Mouse (Mus musculus): Measurements from ENCODE around the gene Acer1. TPM values are rescaled to one million over a fixed set of nuclear protein-coding genes. Genes with fewer than 3 reads are reported as not detected.

Acer1 gene
- polyA plus RNA-seq, 1 experiment from 2014 or later: 0.16 TPM

- Histone ChIP-seq H3K27me3 (ENCODE audit: control insufficient read depth, insufficient read depth, low read length) (no peaks in the 10 kb centered on the region), H3K4me1 (ENCODE audit: control insufficient read depth in 2 of 2, insufficient read depth in 2 of 2, low read length in 2 of 2) (peaks cover 6% of the 10 kb centered on the region in 2 experiments; a peak in 3 of 4 replicates), H3K27ac (replicated peaks in 1 of 2; ENCODE audit: control insufficient read depth in 1 of 2, insufficient read depth in 1 of 2, low read depth in 2 of 2, low read length in 2 of 2) (no peak overlapping the region), H3K4me3 (ENCODE audit: control insufficient read depth in 1 of 2, insufficient read depth in 1 of 2, low read depth in 1 of 2, low read length in 2 of 2) (no peak overlapping the region), H3K4me2 (ENCODE audit: low read length) (no peak overlapping the region), H3K9me3 (ENCODE audit: control insufficient read depth, low read length) (no peaks in the 10 kb centered on the region), H3K9ac (ENCODE audit: low read length) (no peak overlapping the region), H3K36me3 (ENCODE audit: control insufficient read depth, insufficient read depth, low read length) (peaks cover 18% of the 10 kb centered on the region)
- ATAC-seq (ENCODE audit: insufficient number of reproducible peaks, insufficient read depth, low FRiP score, low read depth): no peak
- 79% methylated on average over 7 of the region's 7 CpGs for WGBS
Observed at GRCm38 (mm10) chr17:56988441-56988840, 6.5 kb upstream of the Acer1 start.

DNA sequence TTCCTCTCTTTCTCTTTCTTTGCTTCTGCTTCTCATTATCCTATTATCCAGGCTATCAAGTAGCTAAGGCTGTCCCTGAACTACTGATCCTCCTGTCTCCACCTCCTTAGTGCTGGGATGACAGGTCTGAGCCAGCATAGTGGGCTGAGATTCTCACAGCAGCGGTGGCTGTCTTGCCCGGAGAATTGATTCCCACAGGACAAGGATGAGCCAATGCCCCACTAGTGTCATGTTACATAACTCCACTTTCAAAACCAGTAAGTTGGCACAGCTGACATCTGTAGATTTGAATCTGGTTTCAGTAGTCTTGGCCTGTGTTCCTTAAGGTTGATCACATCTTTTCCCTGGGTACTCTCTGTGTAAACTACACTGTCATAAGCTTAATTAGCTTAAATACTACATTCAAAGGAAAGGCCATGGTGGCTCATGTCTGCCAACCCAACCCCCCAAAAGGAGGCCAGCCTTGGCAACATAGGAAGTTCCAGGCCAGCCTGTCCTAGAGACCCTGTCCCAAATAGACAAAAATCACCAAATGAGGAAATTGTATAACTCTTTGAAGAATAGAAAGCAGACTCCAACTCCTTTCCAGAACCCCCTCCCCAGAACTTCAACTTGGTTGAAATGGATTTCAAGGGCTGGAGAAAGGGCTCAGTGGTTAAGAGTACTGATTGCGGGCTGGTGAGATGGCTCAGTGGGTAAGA is 4.3 kb upstream of the Acer1 start:
- no peaks in the 10 kb centered on the region for H3K9me3 ChIP-seq (ENCODE audit: control insufficient read depth, low read length)
- H3K4me3 ChIP-seq (ENCODE audit: control insufficient read depth in 1 of 2, insufficient read depth in 1 of 2, low read depth in 1 of 2, low read length in 2 of 2): no peak overlapping the region
- no peaks in the 10 kb centered on the region for H3K36me3 ChIP-seq (ENCODE audit: control insufficient read depth, insufficient read depth, low read length)
- H3K9ac ChIP-seq (ENCODE audit: low read length): no peak overlapping the region
- H3K27ac ChIP-seq (replicated peaks in 1 of 2; ENCODE audit: control insufficient read depth in 1 of 2, insufficient read depth in 1 of 2, low read depth in 2 of 2, low read length in 2 of 2): no peak overlapping the region
- ATAC-seq (ENCODE audit: insufficient number of reproducible peaks, insufficient read depth, low FRiP score, low read depth): no peak
- no peak overlapping the region for H3K4me2 ChIP-seq (ENCODE audit: low read length)
- H3K27me3 ChIP-seq (ENCODE audit: control insufficient read depth, insufficient read depth, low read length): no peaks in the 10 kb centered on the region
- 83% methylated on average over 3 of the region's 3 CpGs for WGBS
- H3K4me1 ChIP-seq (ENCODE audit: control insufficient read depth in 2 of 2, insufficient read depth in 2 of 2, low read length in 2 of 2): peaks cover 6% of the 10 kb centered on the region in 2 experiments; a peak in 3 of 4 replicates

DNA sequence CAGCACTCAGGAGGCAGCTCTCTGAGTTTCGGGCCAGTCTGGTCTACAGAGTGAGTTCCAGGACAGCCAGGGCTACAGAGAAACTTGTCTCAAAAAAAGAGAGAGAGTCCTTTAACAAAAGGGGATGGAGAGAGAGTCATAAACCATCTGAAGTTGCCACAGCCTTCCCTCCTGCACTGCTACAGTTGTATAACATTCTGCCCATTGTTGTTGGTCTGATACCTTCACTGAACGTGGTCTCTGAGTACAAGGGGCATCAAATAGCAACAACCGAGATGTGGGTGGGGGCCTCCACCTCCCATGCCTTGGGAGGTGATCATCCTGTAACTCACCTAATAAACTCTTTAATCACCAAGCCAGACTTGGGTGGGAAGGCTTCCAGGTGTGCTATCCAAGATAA is 3.7 kb upstream of the Acer1 start:
- Histone ChIP-seq H3K4me2 (ENCODE audit: low read length) (no peak overlapping the region), H3K36me3 (ENCODE audit: control insufficient read depth, insufficient read depth, low read length) (no peaks in the 10 kb centered on the region), H3K27ac (replicated peaks in 1 of 2; ENCODE audit: control insufficient read depth in 1 of 2, insufficient read depth in 1 of 2, low read depth in 2 of 2, low read length in 2 of 2) (no peak overlapping the region), H3K27me3 (ENCODE audit: control insufficient read depth, insufficient read depth, low read length) (no peaks in the 10 kb centered on the region), H3K9ac (ENCODE audit: low read length) (no peak overlapping the region), H3K9me3 (ENCODE audit: control insufficient read depth, low read length) (no peaks in the 10 kb centered on the region), H3K4me3 (ENCODE audit: control insufficient read depth in 1 of 2, insufficient read depth in 1 of 2, low read depth in 1 of 2, low read length in 2 of 2) (no peak overlapping the region), H3K4me1 (ENCODE audit: control insufficient read depth in 2 of 2, insufficient read depth in 2 of 2, low read length in 2 of 2) (peaks cover 0 to under 1% of the 10 kb centered on the region in 2 experiments; a peak in 1 of 4 replicates)
- ATAC-seq (ENCODE audit: insufficient number of reproducible peaks, insufficient read depth, low FRiP score, low read depth): no peak
- WGBS: 73% methylated on average over 3 of the region's 3 CpGs

DNA sequence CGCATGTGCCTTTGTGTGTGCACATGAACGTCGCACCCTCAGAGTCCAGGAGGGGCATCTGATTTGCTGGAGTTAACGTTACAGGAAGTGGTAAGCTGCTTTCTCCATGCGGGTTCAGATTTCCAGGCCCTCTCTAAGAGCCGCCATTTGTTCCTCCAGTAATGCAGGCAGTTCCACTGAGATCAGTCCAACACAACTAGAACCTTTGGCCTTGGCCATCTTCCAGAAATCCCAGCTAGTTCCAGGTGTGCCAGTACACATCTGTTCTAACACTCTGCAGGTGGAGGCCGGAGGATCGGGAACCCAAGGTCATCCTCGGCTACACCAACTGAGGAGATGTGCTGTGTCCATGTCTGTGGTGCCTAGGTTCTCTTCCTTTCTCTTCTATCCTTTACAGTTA is 3.0 kb upstream of the Acer1 start:
- H3K4me3 ChIP-seq (ENCODE audit: control insufficient read depth in 1 of 2, insufficient read depth in 1 of 2, low read depth in 1 of 2, low read length in 2 of 2): no peak overlapping the region
- H3K27me3 ChIP-seq (ENCODE audit: control insufficient read depth, insufficient read depth, low read length): no peaks in the 10 kb centered on the region
- H3K36me3 ChIP-seq (ENCODE audit: control insufficient read depth, insufficient read depth, low read length): no peaks in the 10 kb centered on the region
- H3K9ac ChIP-seq (ENCODE audit: low read length): no peak overlapping the region
- WGBS: 77% methylated on average over 9 of the region's 9 CpGs
- no peaks in the 10 kb centered on the region for H3K9me3 ChIP-seq (ENCODE audit: control insufficient read depth, low read length)
- no peak overlapping the region for H3K4me2 ChIP-seq (ENCODE audit: low read length)
- ATAC-seq (ENCODE audit: insufficient number of reproducible peaks, insufficient read depth, low FRiP score, low read depth): no peak
- H3K27ac ChIP-seq (replicated peaks in 1 of 2; ENCODE audit: control insufficient read depth in 1 of 2, insufficient read depth in 1 of 2, low read depth in 2 of 2, low read length in 2 of 2): no peak overlapping the region
- H3K4me1 ChIP-seq (ENCODE audit: control insufficient read depth in 2 of 2, insufficient read depth in 2 of 2, low read length in 2 of 2): no peaks in the 10 kb centered on the region

- no peak overlapping the region for H3K27ac ChIP-seq (replicated peaks in 1 of 2; ENCODE audit: control insufficient read depth in 1 of 2, insufficient read depth in 1 of 2, low read depth in 2 of 2, low read length in 2 of 2)
- H3K9me3 ChIP-seq (ENCODE audit: control insufficient read depth, low read length): no peaks in the 10 kb centered on the region
- no peak for ATAC-seq (ENCODE audit: insufficient number of reproducible peaks, insufficient read depth, low FRiP score, low read depth)
- no peaks in the 10 kb centered on the region for H3K27me3 ChIP-seq (ENCODE audit: control insufficient read depth, insufficient read depth, low read length)
- no peak overlapping the region for H3K4me2 ChIP-seq (ENCODE audit: low read length)
- H3K4me1 ChIP-seq (ENCODE audit: control insufficient read depth in 2 of 2, insufficient read depth in 2 of 2, low read length in 2 of 2): no peaks in the 10 kb centered on the region
- 69% methylated on average over 7 of the region's 7 CpGs for WGBS
- no peak overlapping the region for H3K4me3 ChIP-seq (ENCODE audit: control insufficient read depth in 1 of 2, insufficient read depth in 1 of 2, low read depth in 1 of 2, low read length in 2 of 2)
- no peaks in the 10 kb centered on the region for H3K36me3 ChIP-seq (ENCODE audit: control insufficient read depth, insufficient read depth, low read length)
- no peak overlapping the region for H3K9ac ChIP-seq (ENCODE audit: low read length)
Observed at GRCm38 (mm10) chr17:56981049-56981448, 877 bp downstream of the Acer1 start.

DNA sequence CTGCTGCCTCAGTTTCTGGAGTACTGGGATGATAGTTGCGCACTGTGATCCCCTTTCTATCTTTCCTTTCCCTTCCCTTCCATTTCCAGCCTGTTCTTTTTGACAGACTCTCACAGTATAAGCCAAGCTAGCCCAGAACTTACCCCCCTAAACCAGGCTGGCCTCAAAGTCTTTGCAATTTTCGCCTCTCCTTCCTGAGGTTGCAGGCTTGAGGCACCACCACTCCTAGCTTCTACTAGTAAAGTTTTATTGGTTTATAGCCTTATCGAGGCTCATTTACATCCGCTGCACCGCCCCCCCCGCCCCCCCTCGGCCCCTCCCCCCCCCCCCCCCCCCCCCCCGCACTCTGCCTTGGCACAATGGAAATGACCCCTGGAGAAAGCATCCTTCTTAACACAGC is 2.4 kb downstream of the Acer1 start:
- no peak overlapping the region for H3K4me2 ChIP-seq (ENCODE audit: low read length)
- H3K4me3 ChIP-seq (ENCODE audit: control insufficient read depth in 1 of 2, insufficient read depth in 1 of 2, low read depth in 1 of 2, low read length in 2 of 2): no peak overlapping the region
- no peaks in the 10 kb centered on the region for H3K27me3 ChIP-seq (ENCODE audit: control insufficient read depth, insufficient read depth, low read length)
- no peaks in the 10 kb centered on the region for H3K36me3 ChIP-seq (ENCODE audit: control insufficient read depth, insufficient read depth, low read length)
- no peak for ATAC-seq (ENCODE audit: insufficient number of reproducible peaks, insufficient read depth, low FRiP score, low read depth)
- H3K9ac ChIP-seq (ENCODE audit: low read length): no peak overlapping the region
- WGBS: 61% methylated on average over 4 of the region's 8 CpGs
- no peak overlapping the region for H3K27ac ChIP-seq (replicated peaks in 1 of 2; ENCODE audit: control insufficient read depth in 1 of 2, insufficient read depth in 1 of 2, low read depth in 2 of 2, low read length in 2 of 2)
- H3K4me1 ChIP-seq (ENCODE audit: control insufficient read depth in 2 of 2, insufficient read depth in 2 of 2, low read length in 2 of 2): no peaks in the 10 kb centered on the region
- no peaks in the 10 kb centered on the region for H3K9me3 ChIP-seq (ENCODE audit: control insufficient read depth, low read length)

DNA sequence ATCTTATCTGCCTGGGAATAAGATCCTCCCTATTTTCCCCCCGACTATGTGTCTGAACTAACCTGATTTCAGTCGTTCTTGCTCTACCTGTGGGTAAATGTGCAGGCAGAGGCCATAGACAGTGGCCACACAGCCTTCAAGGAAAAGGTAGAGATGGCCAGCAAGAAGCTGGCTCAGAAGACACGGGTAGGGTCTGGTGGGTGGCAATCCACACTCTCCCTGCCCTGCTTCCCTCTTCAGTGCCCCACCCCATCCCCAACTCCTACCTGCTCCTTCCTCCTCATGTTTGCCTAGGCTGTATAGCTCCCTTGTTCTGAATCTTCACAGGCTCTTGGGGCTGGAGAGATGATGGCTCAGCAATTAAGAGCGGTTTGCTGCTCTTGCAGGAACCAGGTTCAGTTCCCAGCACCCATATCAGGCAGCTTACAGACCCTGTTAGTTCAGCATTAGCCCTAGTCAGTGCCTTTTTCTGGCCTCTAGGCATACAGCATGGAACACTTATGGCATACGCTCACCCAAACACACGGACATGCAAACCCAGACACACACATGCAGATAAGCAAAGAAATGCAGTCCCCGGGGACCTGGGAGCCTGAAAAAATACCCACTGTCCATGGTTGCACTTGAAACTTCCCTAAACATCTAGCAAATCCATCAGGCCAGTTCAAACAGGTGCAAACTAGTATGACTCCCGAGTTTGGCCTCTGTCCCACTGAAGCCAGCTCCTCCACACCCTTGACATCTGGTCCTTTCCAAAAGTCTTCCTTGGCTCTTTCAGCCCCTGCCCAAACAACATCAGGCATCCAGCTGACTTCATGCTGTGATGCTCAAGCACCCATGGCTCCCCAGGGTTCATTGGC is 5.2 kb downstream of the Acer1 start:
- Histone ChIP-seq H3K9me3 (ENCODE audit: control insufficient read depth, low read length) (no peaks in the 10 kb centered on the region), H3K27ac (replicated peaks in 1 of 2; ENCODE audit: control insufficient read depth in 1 of 2, insufficient read depth in 1 of 2, low read depth in 2 of 2, low read length in 2 of 2) (no peak overlapping the region), H3K27me3 (ENCODE audit: control insufficient read depth, insufficient read depth, low read length) (no peaks in the 10 kb centered on the region), H3K36me3 (ENCODE audit: control insufficient read depth, insufficient read depth, low read length) (no peaks in the 10 kb centered on the region), H3K4me2 (ENCODE audit: low read length) (no peak overlapping the region), H3K4me1 (ENCODE audit: control insufficient read depth in 2 of 2, insufficient read depth in 2 of 2, low read length in 2 of 2) (no peaks in the 10 kb centered on the region), H3K4me3 (ENCODE audit: control insufficient read depth in 1 of 2, insufficient read depth in 1 of 2, low read depth in 1 of 2, low read length in 2 of 2) (no peak overlapping the region), H3K9ac (ENCODE audit: low read length) (no peak overlapping the region)
- WGBS: 61% methylated on average over 8 of the region's 8 CpGs
- ATAC-seq (ENCODE audit: insufficient number of reproducible peaks, insufficient read depth, low FRiP score, low read depth): no peak
